Mouse (Mus musculus) hindbrain, embryonic 12.5 days (tissue): Measurements from ENCODE around the gene Agps. TPM values are rescaled to one million over a fixed set of nuclear protein-coding genes. Genes with fewer than 3 reads are reported as not detected.
"Not testable (repeated sequence)": the region's sequence is repeated elsewhere in the genome, so short reads cannot be mapped to it uniquely, and the experiment has no call there.

Experiments used
- ATAC-seq: fragments of 200-750 bp; cut with Nextera tagmentation; 2 replicates; pipeline ENCODE4 v1.8.0; 2017; ENCODE audit warnings: moderate TSS enrichment; ENCODE audit not compliant: low FRiP score
- H3K27ac ChIP-seq: fragments of 300-500 bp; sonication (generic); 2 replicates; pipeline ENCODE4 v1.5.1; 2016; ENCODE audit warnings: mild to moderate bottlenecking
- H3K27me3 ChIP-seq: fragments of 300-500 bp; sonication (generic); 2 replicates; pipeline ENCODE4 v1.6.1; 2016; ENCODE audit warnings: mild to moderate bottlenecking
- H3K36me3 ChIP-seq: fragments of 300-500 bp; sonication (generic); 2 replicates; pipeline ENCODE4 v1.6.1; 2016; ENCODE audit warnings: mild to moderate bottlenecking
- H3K4me1 ChIP-seq: fragments of 300-500 bp; sonication (generic); 2 replicates; pipeline ENCODE4 v1.6.1; 2016
- H3K4me2 ChIP-seq: fragments of 300-500 bp; sonication (generic); replicated peaks from 2 replicates; pipeline ENCODE4 v1.6.1; 2016; ENCODE audit warnings: mild to moderate bottlenecking
- H3K4me3 ChIP-seq: fragments of 300-500 bp; sonication (generic); 2 replicates; pipeline ENCODE4 v1.5.1; 2016; ENCODE audit warnings: mild to moderate bottlenecking
- H3K9ac ChIP-seq: fragments of 300-500 bp; sonication (generic); 2 replicates; pipeline ENCODE4 v1.6.1; 2016; ENCODE audit warnings: mild to moderate bottlenecking, moderate library complexity
- H3K9me3 ChIP-seq: fragments of 300-500 bp; sonication (generic); replicated peaks from 2 replicates; pipeline ENCODE4 v1.6.1; 2016; ENCODE audit warnings: mild to moderate bottlenecking
- WGBS: fragments of 180-500 bp; shearing (Covaris S2); methylation state at CpG from one replicate; pipeline ENCODE4 v1.1.7; 2016; 5-methylcytosine and 5-hydroxymethylcytosine counted together
- polyA plus RNA-seq: library from polyadenylated mRNA; unstranded; fragments of >200 nt; fragmentation: Nextera tagmentation; extraction: Ambion mirVana; gene quantifications from 2 replicates; pipeline ENCODE4 v1.2.1, GENCODE M21; 2016

Agps gene
- polyA plus RNA-seq, 1 experiment from 2014 or later, result 49.7 TPM

GRCm38 (mm10) chr2:75950685-75951084, 118.7 kb downstream of the Agps start:
- no peak overlapping the region for H3K4me3 ChIP-seq
- no peaks in the 10 kb centered on the region for H3K36me3 ChIP-seq
- no peaks in the 10 kb centered on the region for H3K9me3 ChIP-seq
- ATAC-seq, result no peak
- no peak overlapping the region for H3K4me2 ChIP-seq
- no peaks in the 10 kb centered on the region for H3K4me1 ChIP-seq
- no peaks in the 10 kb centered on the region for H3K27me3 ChIP-seq
- H3K9ac ChIP-seq, result no peak overlapping the region
- no peak overlapping the region for H3K27ac ChIP-seq
- WGBS, result 90% methylated on average over 8 of the region's 8 CpGs

DNA sequence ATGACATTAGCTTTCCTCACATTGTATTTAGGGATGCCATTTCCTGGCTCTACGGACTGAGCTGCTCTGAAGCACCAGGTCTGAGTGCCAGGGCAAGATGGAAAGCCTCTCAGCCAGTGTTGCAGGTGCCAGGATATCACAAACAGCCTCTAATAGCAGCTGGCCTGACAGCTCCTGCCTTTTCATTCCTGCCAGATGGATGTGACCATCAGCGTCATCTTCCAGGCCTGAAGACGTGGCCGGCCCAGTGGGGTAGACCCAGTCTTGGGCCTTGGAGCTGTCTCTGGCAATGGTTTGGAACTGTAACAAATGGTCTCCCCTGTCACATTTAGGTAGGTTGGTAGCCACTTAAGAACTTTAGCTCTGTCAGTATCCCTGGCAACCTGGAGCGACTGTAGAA, 121.3 kb downstream of the Agps start:
- Histone ChIP-seq H3K9me3 (no peaks in the 10 kb centered on the region), H3K4me3 (no peak overlapping the region), H3K9ac (no peak overlapping the region), H3K4me1 (no peaks in the 10 kb centered on the region), H3K27me3 (no peaks in the 10 kb centered on the region), H3K27ac (no peak overlapping the region), H3K4me2 (no peak overlapping the region), H3K36me3 (no peaks in the 10 kb centered on the region)
- no peak for ATAC-seq
- 93% methylated on average over 5 of the region's 5 CpGs for WGBS

DNA sequence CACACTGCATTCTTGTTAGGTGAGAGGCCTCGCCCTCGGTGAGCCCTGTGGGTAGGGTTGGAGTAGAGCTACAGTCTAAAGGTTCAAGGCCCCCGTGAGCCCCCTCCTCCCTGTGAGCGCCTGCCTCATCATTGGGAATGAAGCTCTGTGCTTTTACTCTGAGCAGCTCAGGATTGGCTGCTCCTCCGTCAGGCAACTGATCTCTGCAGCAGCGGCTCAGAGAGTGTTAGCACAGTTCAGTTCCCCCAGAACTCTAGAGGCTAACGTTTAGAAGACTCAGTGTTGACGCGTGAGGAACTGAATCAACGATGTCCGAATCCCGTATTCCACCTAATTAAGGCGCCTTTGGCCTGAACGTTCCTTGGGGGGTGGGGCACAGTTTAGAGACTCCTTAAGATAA, 123.7 kb downstream of the Agps start:
- H3K4me1 ChIP-seq, result peaks cover 16% of the 10 kb centered on the region
- H3K9me3 ChIP-seq, result no peaks in the 10 kb centered on the region
- H3K27me3 ChIP-seq, result no peaks in the 10 kb centered on the region
- no peak for ATAC-seq
- H3K9ac ChIP-seq, result no peak overlapping the region
- no peak overlapping the region for H3K27ac ChIP-seq
- no peak overlapping the region for H3K4me3 ChIP-seq
- no peaks in the 10 kb centered on the region for H3K36me3 ChIP-seq
- no peak overlapping the region for H3K4me2 ChIP-seq
- 58% methylated on average over 14 of the region's 14 CpGs for WGBS

DNA sequence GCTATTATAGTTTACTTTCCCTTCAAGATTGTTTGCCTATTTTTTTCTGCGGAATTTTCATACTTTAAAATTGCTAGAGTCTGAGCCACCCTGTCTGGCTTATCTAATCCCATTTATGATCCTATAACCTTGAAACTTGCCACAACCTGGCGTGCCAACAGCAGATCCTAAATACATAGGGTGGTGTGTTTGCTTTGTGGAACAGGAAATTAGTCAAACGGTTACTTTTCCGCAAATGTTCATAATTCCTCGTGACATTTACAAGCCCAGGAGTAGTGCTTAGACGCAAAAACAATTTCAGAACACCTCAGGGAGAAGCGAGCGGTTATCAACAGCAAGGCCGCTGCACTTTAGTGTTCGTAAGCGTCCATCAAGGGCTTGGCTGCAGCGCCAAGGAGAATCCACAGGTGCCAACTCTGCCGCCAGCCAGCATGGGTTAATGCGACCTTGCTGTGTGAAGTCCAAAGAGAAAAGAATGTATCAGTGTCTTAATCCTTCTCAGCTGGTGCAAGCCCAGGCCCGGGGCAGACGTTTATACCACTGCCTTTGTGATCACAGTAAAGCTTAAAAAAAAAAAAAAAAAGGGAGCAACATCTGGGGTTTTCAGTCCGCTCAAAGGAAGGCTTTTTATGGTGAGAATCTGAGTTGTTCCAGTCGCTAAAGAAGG, 127.3 kb downstream of the Agps start:
- Histone ChIP-seq H3K9ac (no peak overlapping the region), H3K4me1 (peaks cover 20% of the 10 kb centered on the region), H3K4me3 (no peak overlapping the region), H3K27ac (peak overlapping the region; percentile 69), H3K4me2 (peak overlapping the region; percentile 39), H3K9me3 (no peaks in the 10 kb centered on the region), H3K36me3 (no peaks in the 10 kb centered on the region), H3K27me3 (no peaks in the 10 kb centered on the region)
- ATAC-seq, result no peak
- WGBS, result 36% methylated on average over 18 of the region's 18 CpGs

- Histone ChIP-seq H3K27me3 (no peaks in the 10 kb centered on the region), H3K36me3 (no peaks in the 10 kb centered on the region), H3K4me3 (no peak overlapping the region), H3K4me2 (peak overlapping the region; percentile 39), H3K9ac (no peak overlapping the region), H3K9me3 (no peaks in the 10 kb centered on the region), H3K27ac (peak overlapping the region; percentile 69), H3K4me1 (peaks cover 26% of the 10 kb centered on the region)
- ATAC-seq, result peak; percentile 60; the same call in 1 of the 2 replicates
- WGBS, result 9% methylated on average over 15 of the region's 15 CpGs
These were observed 127.9 kb downstream of the Agps start for GRCm38 (mm10) chr2:75959850-75960365.

- H3K4me1 ChIP-seq, result peaks cover 26% of the 10 kb centered on the region
- H3K9ac ChIP-seq, result no peak overlapping the region
- H3K4me3 ChIP-seq, result no peak overlapping the region
- H3K36me3 ChIP-seq, result no peaks in the 10 kb centered on the region
- no peaks in the 10 kb centered on the region for H3K27me3 ChIP-seq
- H3K4me2 ChIP-seq, result peak overlapping the region; percentile 39
- H3K27ac ChIP-seq, result peak overlapping the region; percentile 69
- ATAC-seq, result 0 out of 2 replicates have a peak, but pooled peaks have one; percentile 20
- no peaks in the 10 kb centered on the region for H3K9me3 ChIP-seq
- 48% methylated on average over 15 of the region's 15 CpGs for WGBS
These were observed 128.7 kb downstream of the Agps start for GRCm38 (mm10) chr2:75960366-75961330.

GRCm38 (mm10) chr2:75963211-75963840, 131.3 kb downstream of the Agps start:
- no peak overlapping the region for H3K9ac ChIP-seq
- H3K4me2 ChIP-seq, result no peak overlapping the region
- no peak overlapping the region for H3K27ac ChIP-seq
- no peaks in the 10 kb centered on the region for H3K36me3 ChIP-seq
- no peaks in the 10 kb centered on the region for H3K9me3 ChIP-seq
- no peaks in the 10 kb centered on the region for H3K27me3 ChIP-seq
- H3K4me3 ChIP-seq, result no peak overlapping the region
- ATAC-seq, result no peak
- peaks cover 29% of the 10 kb centered on the region for H3K4me1 ChIP-seq
- 67% methylated on average over 10 of the region's 10 CpGs for WGBS

DNA sequence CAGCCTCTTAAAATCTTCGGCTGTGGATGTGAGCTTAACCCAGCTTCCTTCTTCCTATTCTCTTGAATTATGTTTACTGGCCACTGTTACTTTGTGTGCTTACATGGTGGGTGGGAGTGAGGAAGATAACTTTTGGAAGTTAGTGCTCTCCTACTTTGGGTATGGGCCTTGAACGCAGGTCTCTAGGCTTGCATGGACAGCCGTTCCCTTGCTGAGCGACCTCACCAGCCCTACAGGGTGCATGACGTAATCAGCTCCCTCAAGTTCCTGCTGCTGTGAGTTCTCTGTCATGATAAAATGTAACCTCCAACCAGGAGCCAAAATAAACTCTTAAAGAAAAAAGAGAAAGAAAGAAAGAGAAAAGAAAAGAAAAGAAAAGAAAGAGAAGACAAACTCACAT, 132.1 kb downstream of the Agps start:
- Histone ChIP-seq H3K36me3 (no peaks in the 10 kb centered on the region), H3K4me1 (peaks cover 28% of the 10 kb centered on the region), H3K4me3 (no peak overlapping the region), H3K9me3 (no peaks in the 10 kb centered on the region), H3K27ac (no peak overlapping the region), H3K9ac (no peak overlapping the region), H3K27me3 (no peaks in the 10 kb centered on the region), H3K4me2 (peak overlapping the region; percentile 33; the same call in 1 of the 2 replicates)
- ATAC-seq, result no peak
- WGBS, result 76% methylated on average over 5 of the region's 5 CpGs

DNA sequence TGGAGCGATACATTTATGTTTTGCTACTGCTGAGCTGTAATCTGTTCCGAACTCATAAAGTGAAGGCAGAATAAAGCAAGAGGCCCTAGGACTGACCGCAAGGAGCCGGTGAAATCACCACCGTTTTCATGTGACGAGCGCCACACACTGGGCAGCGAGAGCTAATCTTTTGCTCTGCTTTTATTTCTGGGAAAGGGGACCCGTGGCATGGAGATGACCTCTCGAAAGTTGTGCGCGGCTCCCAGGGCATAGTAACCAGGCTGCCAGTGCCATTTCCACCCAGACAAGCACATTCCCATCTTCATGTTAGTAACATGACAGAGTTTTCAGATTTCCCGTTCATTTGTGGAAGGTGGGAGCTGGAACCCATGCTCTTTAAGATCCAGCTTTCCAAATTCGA, 132.5 kb downstream of the Agps start:
- H3K4me1 ChIP-seq, result peaks cover 24% of the 10 kb centered on the region
- no peaks in the 10 kb centered on the region for H3K9me3 ChIP-seq
- peak overlapping the region; percentile 33 for H3K4me2 ChIP-seq
- no peaks in the 10 kb centered on the region for H3K27me3 ChIP-seq
- H3K36me3 ChIP-seq, result no peaks in the 10 kb centered on the region
- 13% methylated on average over 14 of the region's 14 CpGs for WGBS
- no peak overlapping the region for H3K4me3 ChIP-seq
- no peak overlapping the region for H3K9ac ChIP-seq
- 0 out of 2 replicates have a peak overlapping the region, but pooled peaks have one; percentile 19 for H3K27ac ChIP-seq
- peak; percentile 57; the same call in 1 of the 2 replicates for ATAC-seq

- 25% methylated on average over 5 of the region's 5 CpGs for WGBS
These were observed 133.0 kb downstream of the Agps start for GRCm38 (mm10) chr2:75964972-75965371.

GRCm38 (mm10) chr2:75974131-75974530, 142.2 kb downstream of the Agps start:
- Histone ChIP-seq H3K4me1 (no peaks in the 10 kb centered on the region), H3K9ac (no peak overlapping the region), H3K4me2 (no peak overlapping the region), H3K4me3 (no peak overlapping the region), H3K9me3 (no peaks in the 10 kb centered on the region), H3K36me3 (no peaks in the 10 kb centered on the region), H3K27ac (no peak overlapping the region), H3K27me3 (no peaks in the 10 kb centered on the region)
- 75% methylated on average over 9 of the region's 9 CpGs for WGBS
- ATAC-seq, result no peak

More at GRCm38 (mm10) chr2:75964972-75965371, 133.0 kb downstream of the Agps start:
- no peaks in the 10 kb centered on the region for H3K9me3 ChIP-seq
- H3K4me3 ChIP-seq, result no peak overlapping the region
- no peaks in the 10 kb centered on the region for H3K27me3 ChIP-seq
- peak overlapping the region; percentile 33 for H3K4me2 ChIP-seq
- H3K36me3 ChIP-seq, result no peaks in the 10 kb centered on the region
- 0 out of 2 replicates have a peak overlapping the region, but pooled peaks have one; percentile 19 for H3K27ac ChIP-seq
- H3K9ac ChIP-seq, result no peak overlapping the region
- peak; percentile 72; the same call in 1 of the 2 replicates for ATAC-seq
- peaks cover 20% of the 10 kb centered on the region for H3K4me1 ChIP-seq

GRCm38 (mm10) chr2:75976070-75976469, 144.1 kb downstream of the Agps start:
- ATAC-seq, H3K36me3 ChIP-seq, H3K27ac ChIP-seq, H3K9ac ChIP-seq, H3K4me3 ChIP-seq, H3K4me1 ChIP-seq, H3K9me3 ChIP-seq, H3K27me3 ChIP-seq, H3K4me2 ChIP-seq: not testable (repeated sequence)
- WGBS, result 91% methylated on average over 2 of the region's 2 CpGs
